ENCODE assay signal across 10 mouse cellular contexts in genomic region chr3:102979550-102980348, GRCm38 (mm10). TPM values are rescaled to one million over a fixed set of nuclear protein-coding genes. Genes with fewer than 3 reads are reported as not detected.
DNase-seq lines count a peak whose midpoint lies in the region; ATAC-seq and TF ChIP-seq lines count a peak whose summit lies in the region.
"Had no signal": no experiment of that assay in that cellular context is flagged by ENCODE, and none has a peak within 500 bp of the region (broad histone marks: within the 10 kb centered on the region; RNA-seq: fewer than 3 reads in every experiment).

No protein-coding gene starts in this region.

- TF ChIP-seq EP300 in lung, postnatal 0 days (IDR thresholded peaks at IDR 0.05), result no peak

- no peaks in the 10 kb centered on the region for H3K36me3 ChIP-seq in hindbrain, embryonic 12.5 days
- no peaks in the 10 kb centered on the region for H3K36me3 ChIP-seq in neural tube, embryonic 15.5 days
- H3K36me3 ChIP-seq in lung, postnatal 0 days (ENCODE audit: insufficient read depth, low read length), result no peaks in the 10 kb centered on the region

- H3K4me1 ChIP-seq in hindbrain, embryonic 12.5 days, result no peaks in the 10 kb centered on the region
- H3K4me1 ChIP-seq in neural tube, embryonic 15.5 days, result peaks cover 9% of the 10 kb centered on the region
- no peaks in the 10 kb centered on the region; the same call in 1 of the 2 replicates for H3K4me1 ChIP-seq in lung, postnatal 0 days (ENCODE audit: insufficient read depth, low read depth, low read length)

- peak overlapping the region; percentile 30; the same call in 1 of the 2 replicates for H3K4me3 ChIP-seq in layer of hippocampus, adult 2 months
- no peak overlapping the region for H3K4me3 ChIP-seq in hindbrain, embryonic 12.5 days
- H3K4me3 ChIP-seq in neural tube, embryonic 15.5 days (replicated peaks), result peak overlapping the region; percentile 17
- no peak overlapping the region for H3K4me3 ChIP-seq in lung, postnatal 0 days (ENCODE audit: low read depth, low read length)

- no peaks in the 10 kb centered on the region for H3K27me3 ChIP-seq in hindbrain, embryonic 12.5 days
- no peaks in the 10 kb centered on the region for H3K27me3 ChIP-seq in neural tube, embryonic 15.5 days (replicated peaks)
- no peaks in the 10 kb centered on the region for H3K27me3 ChIP-seq in lung, postnatal 0 days (replicated peaks; ENCODE audit: insufficient read depth, low read length)

- no peaks in the 10 kb centered on the region for H3K9me3 ChIP-seq in hindbrain, embryonic 12.5 days (replicated peaks)
- no peaks in the 10 kb centered on the region for H3K9me3 ChIP-seq in neural tube, embryonic 15.5 days (replicated peaks)
- no peaks in the 10 kb centered on the region for H3K9me3 ChIP-seq in lung, postnatal 0 days (ENCODE audit: low read length)

- DNase-seq in layer of hippocampus, adult 2 months (ENCODE audit: low spot score in 2 of 2), result peak in 1 of 2 experiments; percentile 25
- DNase-seq in layer of hippocampus, adult 9-11 months, result no peak
- DNase-seq in embryo, embryonic 11 days, result peak; percentile 79
- DNase-seq in kidney, postnatal 10 days, result no peak
- DNase-seq in lung, postnatal 0 days (ENCODE audit: low spot score), result no peak
- DNase-seq in adrenal gland, postnatal 25 days, result no peak
- DNase-seq: kidney, postnatal 25 days; liver, postnatal 0 days had no signal

- 21% methylated on average over 10 of the region's 10 CpGs for WGBS in hindbrain, embryonic 12.5 days
- WGBS in neural tube, embryonic 15.5 days, result 8% methylated on average over 10 of the region's 10 CpGs
- WGBS in lung, postnatal 0 days, result 33% methylated on average over 10 of the region's 10 CpGs

- peak; percentile 98 for ATAC-seq in hindbrain, embryonic 12.5 days (ENCODE audit: low FRiP score)
- peak; percentile 97 for ATAC-seq in neural tube, embryonic 15.5 days (ENCODE audit: low FRiP score)
- no peak for ATAC-seq in lung, postnatal 0 days
- ATAC-seq: liver, postnatal 0 days had no signal

- peak overlapping the region; percentile 40 for H3K4me2 ChIP-seq in hindbrain, embryonic 12.5 days (replicated peaks)
- H3K4me2 ChIP-seq in neural tube, embryonic 15.5 days, result peak overlapping the region; percentile 50
- H3K4me2 ChIP-seq in lung, postnatal 0 days (replicated peaks; ENCODE audit: low read depth, low read length), result no peak overlapping the region

- no peak overlapping the region for H3K27ac ChIP-seq in layer of hippocampus, adult 2 months
- peak overlapping the region; percentile 73 for H3K27ac ChIP-seq in hindbrain, embryonic 12.5 days
- peak overlapping the region; percentile 76 for H3K27ac ChIP-seq in neural tube, embryonic 15.5 days (replicated peaks)
- no peak overlapping the region for H3K27ac ChIP-seq in lung, postnatal 0 days (ENCODE audit: low read length)

- TF ChIP-seq CTCF in layer of hippocampus, adult 2 months (conservative IDR thresholded peaks at IDR 0.05), result peak; percentile 43
- TF ChIP-seq CTCF in lung, postnatal 0 days (IDR thresholded peaks at IDR 0.05), result no peak

- no peak overlapping the region for H3K9ac ChIP-seq in hindbrain, embryonic 12.5 days
- peak overlapping the region; percentile 32 for H3K9ac ChIP-seq in neural tube, embryonic 15.5 days (replicated peaks)
- no peak overlapping the region for H3K9ac ChIP-seq in lung, postnatal 0 days (replicated peaks; ENCODE audit: low read depth)
- H3K9ac ChIP-seq: liver, postnatal 0 days had no signal

RNA-seq across cellular contexts. Expression of gene Sike1, which starts 15.8 kb away (rescaled TPM):
- 10 to 100 TPM; 57.3 to 65.5 TPM for total RNA-seq in layer of hippocampus, adult 2 months (2021)
- polyA plus RNA-seq in hindbrain, embryonic 12.5 days (2016; fragmentation: Nextera tagmentation; extraction: Ambion mirVana), result 71.7 and 89.3 TPM in 2 replicates
- 55.4 and 57.8 TPM in 2 replicates for polyA plus RNA-seq in neural tube, embryonic 15.5 days (2015; fragmentation: Nextera tagmentation; extraction: Ambion mirVana)
- polyA plus RNA-seq in lung, postnatal 0 days (2015; fragmentation: Nextera tagmentation; extraction: Ambion mirVana), result 56.3 and 66.6 TPM in 2 replicates
- 66.1 and 80.1 TPM in 2 replicates for total RNA-seq in adrenal gland, postnatal 25 days (2021)

RNA-seq across cellular contexts. Expression of gene Nr1h5, which starts 15.8 kb away (rescaled TPM):
- not detected for total RNA-seq in layer of hippocampus, adult 2 months (2021)
- polyA plus RNA-seq in hindbrain, embryonic 12.5 days (2016; fragmentation: Nextera tagmentation; extraction: Ambion mirVana), result not detected in 2 replicates
- 0.06 and 0.15 TPM in 2 replicates for polyA plus RNA-seq in neural tube, embryonic 15.5 days (2015; fragmentation: Nextera tagmentation; extraction: Ambion mirVana)
- polyA plus RNA-seq in lung, postnatal 0 days (2015; fragmentation: Nextera tagmentation; extraction: Ambion mirVana), result 0.06 TPM in 1 of 2 replicates, not detected in the other
- not detected in 2 replicates for total RNA-seq in adrenal gland, postnatal 25 days (2021)

RNA-seq across cellular contexts. Expression of gene Csde1, which starts 40.5 kb away (rescaled TPM):
- 100 to 1,000 TPM; 236 to 252 TPM for total RNA-seq in layer of hippocampus, adult 2 months (2021)
- polyA plus RNA-seq in hindbrain, embryonic 12.5 days (2016; fragmentation: Nextera tagmentation; extraction: Ambion mirVana), result 499 and 526 TPM in 2 replicates
- polyA plus RNA-seq in neural tube, embryonic 15.5 days (2015; fragmentation: Nextera tagmentation; extraction: Ambion mirVana), result 294 and 309 TPM in 2 replicates
- 167 and 191 TPM in 2 replicates for polyA plus RNA-seq in lung, postnatal 0 days (2015; fragmentation: Nextera tagmentation; extraction: Ambion mirVana)
- total RNA-seq in adrenal gland, postnatal 25 days (2021), result 371 and 419 TPM in 2 replicates

RNA-seq across cellular contexts. Expression of gene Sycp1, which starts 43.8 kb away (rescaled TPM):
- not detected for total RNA-seq in layer of hippocampus, adult 2 months (2021)
- not detected in 2 replicates for polyA plus RNA-seq in hindbrain, embryonic 12.5 days (2016; fragmentation: Nextera tagmentation; extraction: Ambion mirVana)
- polyA plus RNA-seq in neural tube, embryonic 15.5 days (2015; fragmentation: Nextera tagmentation; extraction: Ambion mirVana), result not detected in 2 replicates
- not detected in 2 replicates for polyA plus RNA-seq in lung, postnatal 0 days (2015; fragmentation: Nextera tagmentation; extraction: Ambion mirVana)
- total RNA-seq in adrenal gland, postnatal 25 days (2021), result not detected in 2 replicates
- polyA plus RNA-seq: liver, postnatal 0 days had no signal

Comparison
In these comparisons a context has a peak if more than half of its experiments do, and no peak if none do; other contexts are left out.
1. H3K27ac ChIP-seq: peak in hindbrain, embryonic 12.5 days (single experiment) and neural tube, embryonic 15.5 days (single experiment); none in layer of hippocampus, adult 2 months (single experiment) and lung, postnatal 0 days (single experiment).
2. H3K4me3 ChIP-seq: peak in layer of hippocampus, adult 2 months (single experiment) and neural tube, embryonic 15.5 days (single experiment); none in hindbrain, embryonic 12.5 days (single experiment) and lung, postnatal 0 days (single experiment).